8 mouse cellular contexts compared by ENCODE assay signal in genomic region chr11:20829993-20830685, GRCm38 (mm10). TPM values are rescaled to one million over a fixed set of nuclear protein-coding genes. Genes with fewer than 3 reads are reported as not detected.
DNase-seq lines count a peak whose midpoint lies in the region; ATAC-seq lines count a peak whose summit lies in the region.

No protein-coding gene starts in this region.

- H3K9ac ChIP-seq in forebrain, embryonic 13.5 days, result peak overlapping the region; percentile 96

- intact Hi-C loops in heart, postnatal 10 days (cut with DNase I), result loop anchor here (2.0 to 5.0 kb wide), 3 partner anchors 29 to 67 kb away; no protein-coding TSS in a partner anchor

- no peaks in the 10 kb centered on the region for H3K9me3 ChIP-seq in heart, embryonic 10.5 days
- no peaks in the 10 kb centered on the region for H3K9me3 ChIP-seq in forebrain, embryonic 13.5 days (replicated peaks)

- peak overlapping the region; percentile 97 for H3K4me3 ChIP-seq in heart, embryonic 10.5 days
- peak overlapping the region; percentile 84 for H3K4me3 ChIP-seq in forebrain, embryonic 13.5 days

- ATAC-seq in forebrain, embryonic 13.5 days, result peak; percentile 40

- H3K27me3 ChIP-seq in heart, embryonic 10.5 days (ENCODE audit: insufficient read depth, poor library complexity, severe bottlenecking), result peaks cover 13% of the 10 kb centered on the region; the same call in 1 of the 2 replicates
- no peaks in the 10 kb centered on the region for H3K27me3 ChIP-seq in forebrain, embryonic 13.5 days

- H3K27ac ChIP-seq in heart, embryonic 10.5 days, result peak overlapping the region; percentile 99
- peak overlapping the region; percentile 81 for H3K27ac ChIP-seq in forebrain, embryonic 13.5 days

- H3K4me2 ChIP-seq in forebrain, embryonic 13.5 days, result peak overlapping the region; percentile 69

- peak; percentile 31 for DNase-seq in heart, embryonic 10.5 days (ENCODE audit: low spot score)
- no peak for DNase-seq in heart, postnatal 10 days
- peak; percentile 34 for DNase-seq in Muller cell, postnatal 12 days (ENCODE audit: inconsistent ontology term)
- peak; percentile 29 for DNase-seq in kidney, adult 9 months
- peak; percentile 35 for DNase-seq in lung, postnatal 36 days
- no peak for DNase-seq in urinary bladder, postnatal 14 days (ENCODE audit: low spot score)
- no peak for DNase-seq in thymus, postnatal 10 days (ENCODE audit: low spot score in 2 of 2)

- peaks cover 27% of the 10 kb centered on the region for H3K4me1 ChIP-seq in heart, embryonic 10.5 days
- peaks cover 27% of the 10 kb centered on the region for H3K4me1 ChIP-seq in forebrain, embryonic 13.5 days

- peaks cover 32% of the 10 kb centered on the region for H3K36me3 ChIP-seq in heart, embryonic 10.5 days
- peaks cover 23% of the 10 kb centered on the region for H3K36me3 ChIP-seq in forebrain, embryonic 13.5 days (ENCODE audit: poor library complexity, severe bottlenecking)

- 14% methylated on average over 23 of the region's 23 CpGs for WGBS in heart, embryonic 10.5 days
- 12% methylated on average over 23 of the region's 23 CpGs for WGBS in forebrain, embryonic 13.5 days

RNA-seq across cellular contexts. Expression of gene Lgalsl, which starts 0.7 kb away (rescaled TPM):
- polyA plus RNA-seq in heart, embryonic 10.5 days (2016; fragmentation: Nextera tagmentation; extraction: Ambion mirVana), result 44.5 and 53.4 TPM in 2 replicates
- 10 to 100 TPM; 40.3 to 43.1 TPM for total RNA-seq in heart, postnatal 10 days (2021)
- 45.4 and 45.8 TPM in 2 replicates for polyA plus RNA-seq in forebrain, embryonic 13.5 days (2015; fragmentation: Nextera tagmentation; extraction: Ambion mirVana)

Comparison
In these comparisons a context has a peak if more than half of its experiments do, and no peak if none do; other contexts are left out.
1. DNase-seq: peak in heart, embryonic 10.5 days (single experiment), Muller cell, postnatal 12 days (single experiment), kidney, adult 9 months (single experiment) and lung, postnatal 36 days (single experiment); none in heart, postnatal 10 days (0 of 2), urinary bladder, postnatal 14 days (single experiment) and thymus, postnatal 10 days (0 of 2).